Mouse (Mus musculus): ENCODE measurements around the gene Slc35c2. TPM values are rescaled to one million over a fixed set of nuclear protein-coding genes. Genes with fewer than 3 reads are reported as not detected.

Slc35c2 gene
- polyA plus RNA-seq (2012; fragmentation: generic; extraction: Trizol) = 46.5 TPM
- long read RNA-seq, experiment 1, transcript Slc35c2-204 (10 exons, 2,008 nt) = major isoform, 9 of 36 reads
- long read RNA-seq, experiment 1, partial matches to known transcripts = 14 of 36 reads
- long read RNA-seq, experiment 1, other reads (novel, unspliced or antisense) = 11 of 36 reads
- long read RNA-seq, experiment 2, transcript Slc35c2-204 (10 exons, 2,008 nt) = major isoform, 61 of 162 reads
- long read RNA-seq, experiment 2, partial matches to known transcripts = 19 of 162 reads
- long read RNA-seq, experiment 2, other reads (novel, unspliced or antisense) = 79 of 162 reads

DNA sequence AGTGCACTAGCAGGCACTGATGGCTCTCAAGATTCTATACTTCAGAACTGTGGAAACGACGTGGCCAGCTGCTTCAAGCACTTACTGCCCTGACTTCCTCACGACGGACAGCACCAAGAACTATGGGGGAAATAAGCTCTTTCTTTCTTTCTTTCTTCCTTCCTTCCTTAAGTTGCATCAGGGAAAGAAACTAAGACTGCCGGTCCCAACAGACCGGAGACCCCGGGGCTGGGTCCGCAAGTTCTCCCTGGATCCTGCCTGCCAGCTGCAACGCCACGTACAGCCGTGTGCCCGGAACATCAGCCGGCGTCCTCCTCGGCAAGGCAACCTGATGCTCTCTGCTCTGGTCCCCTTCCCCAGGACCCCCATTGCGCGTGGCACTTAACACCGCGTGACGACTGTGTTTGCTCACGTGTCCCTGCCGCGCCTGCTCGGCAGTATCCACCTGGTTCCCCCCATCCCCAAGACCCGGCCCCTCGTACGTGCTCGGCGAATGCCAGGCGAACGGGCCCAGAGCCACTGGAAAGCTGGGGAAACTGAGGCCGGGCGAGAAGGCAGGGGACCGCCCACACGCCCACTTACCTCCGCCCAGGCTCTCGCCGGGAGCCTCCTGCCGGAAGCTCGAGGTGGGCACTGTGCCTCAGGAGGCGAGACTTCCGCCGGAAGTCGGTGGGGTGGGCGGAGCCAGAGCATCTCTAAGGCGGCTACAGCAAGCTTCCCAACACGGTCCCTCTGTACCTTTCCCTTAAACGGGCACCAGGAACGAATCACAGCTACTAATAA, at the start of gene Slc35c2:
TSS of gene Slc35c2 (minus strand) at position 668 of the 783 bp plus-strand sequence.
- TF ChIP-seq MYOD1 (IDR thresholded peaks at IDR 0.05; ENCODE audit: control insufficient read depth, insufficient read length, low read depth) = no peak
- TF ChIP-seq MAX (IDR thresholded peaks at IDR 0.05) = peak; percentile 69
- peak; percentile 62 for TF ChIP-seq USF1 (IDR thresholded peaks at IDR 0.05; ENCODE audit: low read depth)
- no peak for TF ChIP-seq MYOG (IDR thresholded peaks at IDR 0.05; ENCODE audit: control insufficient read depth, extremely low read depth, insufficient read length)
- Histone ChIP-seq H3K79me3 (ENCODE audit: low read depth) (no peaks in the 10 kb centered on the region), H3K36me3 (ENCODE audit: control insufficient read depth, insufficient read depth) (peaks cover 25% of the 10 kb centered on the region), H3K4me3 (ENCODE audit: insufficient read depth, poor library complexity, severe bottlenecking) (peak within 1 kb of the TSS; percentile 84), H3K79me2 (ENCODE audit: control insufficient read depth, insufficient read depth) (no peaks in the 10 kb centered on the region), H3K27me3 (ENCODE audit: control insufficient read depth, insufficient read depth, insufficient read length) (no peaks in the 10 kb centered on the region), H3ac (ENCODE audit: control insufficient read depth, insufficient read length, low read depth) (peak within 1 kb of the TSS; percentile 97)

- no peaks in the 10 kb centered on the region for H3K79me3 ChIP-seq (ENCODE audit: low read depth)
- H3K79me2 ChIP-seq (ENCODE audit: control insufficient read depth, insufficient read depth) = no peaks in the 10 kb centered on the region
- H3K36me3 ChIP-seq (ENCODE audit: control insufficient read depth, insufficient read depth) = no peaks in the 10 kb centered on the region
- no peak overlapping the region for H3K4me3 ChIP-seq (ENCODE audit: insufficient read depth, poor library complexity, severe bottlenecking)
- peaks cover 26% of the 10 kb centered on the region for H3K27me3 ChIP-seq (ENCODE audit: control insufficient read depth, insufficient read depth, insufficient read length)
- peak; percentile 31 for TF ChIP-seq CTCF (IDR thresholded peaks at IDR 0.05; ENCODE audit: control insufficient read depth, insufficient read depth, insufficient read length)
- no peak for TF ChIP-seq MYOD1 (IDR thresholded peaks at IDR 0.05; ENCODE audit: control insufficient read depth, insufficient read length, low read depth)
- no peak for TF ChIP-seq FOSL1 (IDR thresholded peaks at IDR 0.05; ENCODE audit: insufficient read depth, low read length, poor library complexity, severe bottlenecking)
- H3ac ChIP-seq (ENCODE audit: control insufficient read depth, insufficient read length, low read depth) = no peak overlapping the region
Observed at GRCm38 (mm10) chr2:165337191-165337590, 49.5 kb upstream of the Slc35c2 start.

- Histone ChIP-seq H3K79me2 (ENCODE audit: control insufficient read depth, insufficient read depth) (no peaks in the 10 kb centered on the region), H3K36me3 (ENCODE audit: control insufficient read depth, insufficient read depth) (no peaks in the 10 kb centered on the region), H3K79me3 (ENCODE audit: low read depth) (no peaks in the 10 kb centered on the region), H3K4me3 (ENCODE audit: insufficient read depth, poor library complexity, severe bottlenecking) (no peak overlapping the region), H3K27me3 (ENCODE audit: control insufficient read depth, insufficient read depth, insufficient read length) (peaks cover 20% of the 10 kb centered on the region), H3ac (ENCODE audit: control insufficient read depth, insufficient read length, low read depth) (no peak overlapping the region)
- TF ChIP-seq USF1 (IDR thresholded peaks at IDR 0.05; ENCODE audit: low read depth) (no peak), MYOG (IDR thresholded peaks at IDR 0.05; ENCODE audit: control insufficient read depth, extremely low read depth, insufficient read length) (no peak), CEBPB (IDR thresholded peaks at IDR 0.05; ENCODE audit: low read depth) (no peak), MYOD1 (IDR thresholded peaks at IDR 0.05; ENCODE audit: control insufficient read depth, insufficient read length, low read depth) (no peak), CTCF (IDR thresholded peaks at IDR 0.05; ENCODE audit: control insufficient read depth, insufficient read depth, insufficient read length) (no peak), MAX (IDR thresholded peaks at IDR 0.05) (no peak), FOSL1 (IDR thresholded peaks at IDR 0.05; ENCODE audit: insufficient read depth, low read length, poor library complexity, severe bottlenecking) (no peak)
Observed at GRCm38 (mm10) chr2:165332610-165333210, 45.0 kb upstream of the Slc35c2 start.

GRCm38 (mm10) chr2:165329703-165330102, 42.0 kb upstream of the Slc35c2 start:
- H3ac ChIP-seq (ENCODE audit: control insufficient read depth, insufficient read length, low read depth) = no peak overlapping the region
- TF ChIP-seq CTCF (IDR thresholded peaks at IDR 0.05; ENCODE audit: control insufficient read depth, insufficient read depth, insufficient read length) = no peak
- no peak for TF ChIP-seq USF1 (IDR thresholded peaks at IDR 0.05; ENCODE audit: low read depth)
- TF ChIP-seq MYOG (IDR thresholded peaks at IDR 0.05; ENCODE audit: control insufficient read depth, extremely low read depth, insufficient read length) = no peak
- TF ChIP-seq MAX (IDR thresholded peaks at IDR 0.05) = no peak
- TF ChIP-seq FOSL1 (IDR thresholded peaks at IDR 0.05; ENCODE audit: insufficient read depth, low read length, poor library complexity, severe bottlenecking) = no peak
- no peak for TF ChIP-seq MYOD1 (IDR thresholded peaks at IDR 0.05; ENCODE audit: control insufficient read depth, insufficient read length, low read depth)
- no peak for TF ChIP-seq CEBPB (IDR thresholded peaks at IDR 0.05; ENCODE audit: low read depth)

DNA sequence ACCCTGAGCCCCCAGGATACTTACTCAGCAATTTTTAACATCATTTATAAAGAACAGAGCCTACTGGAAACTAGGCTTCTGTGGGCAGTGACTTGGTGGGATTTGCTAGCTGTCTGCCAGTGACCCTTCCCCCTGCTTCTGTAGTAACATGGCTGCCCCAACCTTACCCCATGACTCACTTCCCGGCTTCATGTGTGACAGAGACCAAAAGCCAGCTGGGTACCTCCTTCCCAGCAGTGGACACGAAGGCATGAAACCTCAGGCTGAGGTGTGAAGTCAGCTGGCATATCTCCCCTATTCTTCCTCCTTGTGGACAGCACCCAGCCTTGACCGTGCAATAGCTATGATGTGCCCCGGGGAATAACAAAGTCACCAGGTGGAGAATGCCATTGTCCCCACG, 41.1 kb upstream of the Slc35c2 start:
- H3K79me3 ChIP-seq (ENCODE audit: low read depth) = peaks cover 14% of the 10 kb centered on the region
- H3ac ChIP-seq (ENCODE audit: control insufficient read depth, insufficient read length, low read depth) = no peak overlapping the region
- no peak overlapping the region for H3K4me3 ChIP-seq (ENCODE audit: insufficient read depth, poor library complexity, severe bottlenecking)
- peaks cover 9% of the 10 kb centered on the region for H3K27me3 ChIP-seq (ENCODE audit: control insufficient read depth, insufficient read depth, insufficient read length)
- TF ChIP-seq FOSL1 (IDR thresholded peaks at IDR 0.05; ENCODE audit: insufficient read depth, low read length, poor library complexity, severe bottlenecking) (no peak), MYOD1 (IDR thresholded peaks at IDR 0.05; ENCODE audit: control insufficient read depth, insufficient read length, low read depth) (no peak), CTCF (IDR thresholded peaks at IDR 0.05; ENCODE audit: control insufficient read depth, insufficient read depth, insufficient read length) (no peak), MYOG (IDR thresholded peaks at IDR 0.05; ENCODE audit: control insufficient read depth, extremely low read depth, insufficient read length) (no peak), MAX (IDR thresholded peaks at IDR 0.05) (no peak), USF1 (IDR thresholded peaks at IDR 0.05; ENCODE audit: low read depth) (no peak), CEBPB (IDR thresholded peaks at IDR 0.05; ENCODE audit: low read depth) (no peak)
- H3K36me3 ChIP-seq (ENCODE audit: control insufficient read depth, insufficient read depth) = peaks cover 2% of the 10 kb centered on the region
- H3K79me2 ChIP-seq (ENCODE audit: control insufficient read depth, insufficient read depth) = peaks cover 25% of the 10 kb centered on the region

More at GRCm38 (mm10) chr2:165329703-165330102, 42.0 kb upstream of the Slc35c2 start:
- H3K79me2 ChIP-seq (ENCODE audit: control insufficient read depth, insufficient read depth) = peaks cover 15% of the 10 kb centered on the region
- H3K36me3 ChIP-seq (ENCODE audit: control insufficient read depth, insufficient read depth) = no peaks in the 10 kb centered on the region
- H3K79me3 ChIP-seq (ENCODE audit: low read depth) = peaks cover 6% of the 10 kb centered on the region
- H3K4me3 ChIP-seq (ENCODE audit: insufficient read depth, poor library complexity, severe bottlenecking) = no peak overlapping the region
- H3K27me3 ChIP-seq (ENCODE audit: control insufficient read depth, insufficient read depth, insufficient read length) = peaks cover 16% of the 10 kb centered on the region
